Mouse (Mus musculus) hematopoietic stem cell, adult 5-6 weeks (primary cell): Measurements from ENCODE around the gene Pcnp. TPM values are rescaled to one million over a fixed set of nuclear protein-coding genes. Genes with fewer than 3 reads are reported as not detected.
"Not testable (repeated sequence)": the region's sequence is repeated elsewhere in the genome, so short reads cannot be mapped to it uniquely, and the experiment has no call there.

Experiments used
- ATAC-seq, 2 experiments: fragments of 125-278 bp in 1 of 2; replicated peaks in 1 of 2; 2 replicates each; pipeline ENCODE4 v1.8.0; 2016 to 2017; ENCODE audit warnings: inconsistent platforms in 2 of 2, mild to moderate bottlenecking in 2 of 2, moderate number of reproducible peaks in 2 of 2, low read depth in 1 of 2, moderate TSS enrichment in 1 of 2; ENCODE audit not compliant: low FRiP score in 2 of 2, poor library complexity in 2 of 2, severe bottlenecking in 2 of 2, insufficient read depth in 1 of 2, low TSS enrichment in 1 of 2
- total RNA-seq: library from RNA; stranded (forward); fragments of 172-1452, 232-1000 nt; gene quantifications from 2 replicates; pipeline ENCODE4 v1.2.3, GENCODE M21; 2017

The Pcnp gene
- total RNA-seq, 1 experiment from 2014 or later: 153 TPM

DNA sequence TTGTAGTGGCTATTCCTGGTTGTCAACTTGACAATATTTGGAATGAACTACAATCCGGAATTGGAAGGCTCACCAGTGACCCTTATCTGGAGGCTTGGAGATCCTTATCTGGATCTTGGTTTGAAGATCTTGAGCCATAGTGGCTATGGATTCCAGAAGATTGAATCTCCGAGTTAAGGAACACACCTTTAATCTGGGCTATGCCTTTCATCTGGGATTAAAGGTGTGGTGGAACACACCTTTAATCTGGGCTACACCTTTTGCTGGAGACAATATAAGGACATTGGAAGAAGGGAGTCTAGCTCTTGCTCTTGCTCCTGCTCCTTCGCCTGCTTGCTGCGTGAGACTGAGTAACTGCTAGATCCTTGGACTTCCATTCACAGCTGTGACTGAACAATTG lies 18.5 kb upstream of the Pcnp start, which contains the start of gene Senp7:
TSS of gene Senp7 (plus strand) at position 301 of the 400 bp plus-strand sequence.
- not testable (repeated sequence) for ATAC-seq

DNA sequence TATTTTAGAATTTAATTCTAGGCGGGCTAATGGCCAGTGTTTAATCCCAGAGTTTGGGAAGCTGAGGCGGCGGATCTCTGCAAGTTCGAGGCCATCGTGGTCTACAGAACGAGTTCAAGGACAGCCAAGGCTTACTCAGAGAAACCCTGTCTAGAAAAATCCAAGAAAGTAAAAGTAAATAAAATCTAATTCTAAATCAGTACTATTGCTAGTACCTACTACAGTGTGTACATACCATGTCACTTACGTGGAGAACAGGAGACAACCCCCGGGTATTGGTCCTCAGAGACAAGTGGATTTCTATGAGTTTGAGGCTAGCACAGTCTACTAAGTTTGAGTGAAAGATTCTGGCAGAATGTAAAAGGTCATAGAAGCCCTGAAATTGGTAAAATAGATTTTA lies 8.6 kb upstream of the Pcnp start:
- ATAC-seq: no peak

- ATAC-seq: peak; percentile 93 to 99
Observed at GRCm38 (mm10) chr16:56037138-56038010, 7.8 kb upstream of the Pcnp start, which contains the start of gene Trmt10c. Gene Trmt10c (minus strand): TSS chr16:56037819.

DNA sequence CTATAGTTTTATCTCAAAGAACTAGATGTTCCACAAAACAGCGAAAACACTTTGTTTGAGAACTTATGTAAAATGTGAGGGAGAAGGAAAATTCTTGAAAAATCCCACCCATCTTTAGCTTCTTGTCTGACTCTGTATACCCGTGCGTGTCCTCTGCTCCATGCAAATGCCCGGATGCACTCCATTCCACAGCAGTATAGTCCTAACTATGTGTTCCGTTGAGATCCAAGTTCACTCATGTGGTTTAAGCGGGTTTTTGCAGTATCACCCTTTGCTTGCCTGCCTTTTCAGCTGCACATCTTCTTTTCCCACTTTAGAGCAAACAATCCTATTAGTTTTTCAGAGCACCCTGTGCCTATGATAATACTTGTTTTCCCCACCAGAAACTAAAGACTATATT lies 7.0 kb upstream of the Pcnp start:
- ATAC-seq: no peak

GRCm38 (mm10) chr16:56034566-56034965 lies 5.0 kb upstream of the Pcnp start:
- no peak for ATAC-seq

DNA sequence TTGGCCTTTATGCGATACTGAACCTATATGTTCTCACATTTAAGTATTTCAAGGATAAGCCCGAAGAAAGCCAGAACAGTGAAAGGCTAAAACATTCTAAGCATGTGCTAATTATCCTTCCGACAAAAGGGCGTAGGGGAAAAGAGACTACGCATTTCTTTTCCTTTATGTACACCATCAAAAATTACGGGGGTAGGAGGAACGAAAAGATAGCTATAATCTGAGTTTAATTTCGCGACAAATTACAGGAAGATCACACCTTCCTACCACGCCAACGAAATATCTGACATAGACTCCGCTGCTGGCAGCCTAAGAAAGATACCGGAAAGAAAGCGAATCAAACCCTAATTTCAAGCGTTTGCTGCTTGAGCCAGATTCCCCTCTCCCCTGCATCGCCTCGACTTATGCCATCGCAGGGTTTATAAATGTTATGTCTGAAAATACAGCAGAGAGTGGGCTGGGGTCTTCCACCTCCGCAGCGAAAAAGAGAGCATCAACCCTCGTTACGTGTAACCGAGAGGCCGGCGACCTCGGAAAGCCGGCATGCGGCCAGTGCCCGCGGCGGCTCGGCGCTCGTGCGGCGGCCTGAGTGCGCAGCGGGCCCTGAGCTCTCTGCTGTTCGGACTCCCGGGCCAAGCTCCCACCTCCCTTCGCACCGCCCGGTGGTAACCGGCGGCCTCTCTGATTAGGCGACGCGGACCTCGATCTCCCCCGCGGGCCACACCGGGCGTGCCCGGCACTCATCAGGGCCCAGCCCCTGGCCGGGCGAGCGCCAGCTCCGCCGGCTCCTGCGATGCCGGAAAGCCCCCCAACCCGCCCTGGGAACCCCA lies 602 bp downstream of the Pcnp start:
- ATAC-seq: peak; percentile 0 to 28; a peak in 2 of 4 replicates

DNA sequence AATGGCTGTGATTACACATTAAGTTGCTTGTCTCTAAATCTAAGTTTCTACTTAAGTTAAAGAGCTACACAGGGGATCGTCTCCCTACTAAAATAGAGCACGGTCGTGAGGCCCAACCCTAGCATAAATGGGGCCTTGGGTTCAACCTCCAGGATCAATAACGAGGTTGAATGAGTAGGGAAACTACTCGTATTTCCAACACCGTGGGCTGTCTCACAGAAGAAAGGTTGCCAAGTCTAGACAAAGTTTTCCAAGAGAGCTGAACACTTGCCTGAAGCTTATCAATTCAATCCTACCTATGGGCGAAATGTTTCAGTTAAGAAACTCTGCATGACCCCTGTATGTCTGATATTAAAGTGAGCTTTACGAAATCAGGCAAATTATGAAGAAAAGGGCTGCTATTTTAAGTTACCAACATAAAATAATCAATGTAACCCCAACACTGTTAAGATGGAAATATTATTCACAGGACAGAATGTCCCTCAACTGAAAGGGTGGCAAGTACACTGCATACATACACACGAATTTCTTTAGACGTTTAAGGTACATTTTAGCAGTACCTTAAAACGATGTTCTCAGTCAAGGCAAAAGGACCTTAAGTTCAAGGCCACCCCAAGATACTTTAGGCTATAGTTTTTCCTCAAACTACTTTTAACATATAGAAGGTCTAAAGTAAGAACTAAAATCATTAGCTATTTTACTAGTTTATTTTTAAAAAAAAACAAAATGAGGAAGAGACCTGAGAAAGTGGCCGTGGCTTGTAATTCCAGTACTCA lies 1.5 kb downstream of the Pcnp start:
- ATAC-seq: no peak

DNA sequence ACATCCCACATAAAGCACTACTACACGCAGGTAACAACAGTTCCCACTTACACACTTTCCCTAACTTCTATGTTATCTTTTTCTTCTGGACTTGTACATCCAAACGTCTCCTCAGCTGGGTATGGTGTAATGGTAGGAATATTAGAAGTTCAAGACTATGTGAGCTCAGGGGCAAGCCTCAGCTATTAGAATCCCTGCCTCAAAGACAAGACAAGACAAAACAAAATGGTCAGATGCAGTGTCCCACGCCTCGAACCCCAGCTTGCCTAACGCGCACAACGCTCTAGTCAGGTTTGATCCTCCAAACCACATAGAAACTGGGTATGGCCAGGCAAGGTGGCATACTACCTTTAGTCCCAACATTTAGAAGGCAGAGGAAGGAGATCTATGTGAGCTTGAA lies 9.9 kb downstream of the Pcnp start:
- ATAC-seq: no peak

GRCm38 (mm10) chr16:56014076-56014475 lies 15.5 kb downstream of the Pcnp start:
- ATAC-seq: no peak

DNA sequence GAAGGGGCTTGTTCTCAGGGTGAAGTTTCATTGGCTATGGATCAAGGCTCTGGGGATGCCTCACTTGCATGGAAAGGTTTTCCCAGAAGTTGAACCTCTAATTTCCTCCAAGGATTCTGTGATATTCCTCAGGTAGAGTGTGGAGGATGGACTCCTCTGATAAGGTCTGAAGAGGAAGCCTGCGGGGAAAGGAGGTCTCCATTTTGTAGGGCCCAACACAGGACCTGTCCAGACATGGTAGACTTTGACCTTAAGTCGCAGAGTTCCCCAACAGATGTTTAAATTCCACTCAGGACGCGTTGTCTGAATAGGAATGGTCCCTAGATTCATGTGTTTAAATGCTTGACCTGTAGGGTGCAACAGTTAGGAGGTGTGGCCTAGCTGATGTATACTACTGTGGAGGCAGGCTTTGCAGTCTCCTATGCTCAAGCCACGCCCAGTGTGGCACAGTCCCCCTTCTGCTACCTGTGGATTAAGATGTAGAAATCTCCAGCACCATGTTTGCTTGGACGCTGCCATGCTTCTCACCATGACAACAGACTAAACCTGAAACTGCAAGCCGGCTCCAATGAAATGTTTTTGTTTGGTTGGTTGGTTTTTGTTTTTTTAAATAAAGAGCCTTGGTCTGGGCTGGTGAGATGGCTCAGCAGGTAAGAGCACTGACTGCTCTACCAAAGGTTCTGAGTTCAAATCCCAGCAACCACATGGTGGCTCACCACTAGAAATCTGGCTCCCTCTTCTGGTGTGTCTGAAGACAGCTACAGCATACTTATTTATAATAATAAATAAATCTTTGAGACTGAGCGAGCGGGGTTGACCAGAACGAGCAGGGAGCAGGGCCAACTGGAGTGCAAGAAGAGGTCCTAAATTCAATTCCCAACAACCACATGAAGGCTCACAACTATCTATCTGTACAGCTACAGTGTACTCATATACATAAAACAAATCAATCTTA lies 16.5 kb downstream of the Pcnp start:
- ATAC-seq: no peak

- ATAC-seq: no peak
Observed at GRCm38 (mm10) chr16:56008862-56009261, 20.7 kb downstream of the Pcnp start.

GRCm38 (mm10) chr16:56006798-56007197 lies 22.7 kb downstream of the Pcnp start:
- no peak for ATAC-seq

DNA sequence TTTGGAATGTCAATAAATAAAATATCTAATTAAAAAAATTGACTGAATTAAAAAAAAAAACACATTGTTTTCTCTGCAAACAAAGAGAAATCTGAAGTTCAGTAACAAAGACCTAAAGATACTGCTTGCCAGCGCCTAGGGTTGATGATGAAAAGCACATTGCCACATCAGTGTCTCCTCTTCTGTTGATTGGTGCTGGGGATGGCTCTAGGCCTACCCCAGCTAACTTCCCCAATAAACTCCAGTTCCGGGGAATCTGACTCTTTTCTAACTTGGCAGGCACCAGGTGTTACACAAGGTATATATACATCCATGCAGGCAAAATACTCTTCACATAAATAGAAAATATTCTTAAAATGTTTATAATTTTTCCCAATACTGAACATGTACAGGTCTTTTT lies 35.3 kb downstream of the Pcnp start:
- ATAC-seq: peak in 1 of 2 experiments; percentile 59; a peak in 1 of 4 replicates

- peak in 1 of 2 experiments; percentile 52; a peak in 1 of 4 replicates for ATAC-seq
Observed at GRCm38 (mm10) chr16:55990311-55990710, 39.2 kb downstream of the Pcnp start.

DNA sequence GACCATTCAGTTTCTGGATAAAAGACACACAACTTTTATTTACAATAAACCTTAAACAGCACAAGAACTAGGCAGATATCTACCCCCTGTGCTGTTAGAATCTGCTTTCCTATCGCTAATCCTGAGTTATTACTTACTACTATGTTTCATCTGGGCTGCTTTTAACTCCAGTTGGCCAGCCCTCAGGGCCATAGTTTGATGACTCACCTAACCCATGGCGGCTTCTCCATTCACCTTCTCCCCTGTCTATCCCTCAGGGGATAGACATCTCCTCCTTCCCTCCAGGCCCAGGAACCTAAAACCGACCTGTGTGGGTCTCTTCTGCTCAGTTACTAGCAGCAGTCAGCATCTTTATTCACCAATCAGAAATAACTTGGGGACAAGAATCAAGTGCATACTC lies 43.5 kb downstream of the Pcnp start:
- no peak for ATAC-seq

DNA sequence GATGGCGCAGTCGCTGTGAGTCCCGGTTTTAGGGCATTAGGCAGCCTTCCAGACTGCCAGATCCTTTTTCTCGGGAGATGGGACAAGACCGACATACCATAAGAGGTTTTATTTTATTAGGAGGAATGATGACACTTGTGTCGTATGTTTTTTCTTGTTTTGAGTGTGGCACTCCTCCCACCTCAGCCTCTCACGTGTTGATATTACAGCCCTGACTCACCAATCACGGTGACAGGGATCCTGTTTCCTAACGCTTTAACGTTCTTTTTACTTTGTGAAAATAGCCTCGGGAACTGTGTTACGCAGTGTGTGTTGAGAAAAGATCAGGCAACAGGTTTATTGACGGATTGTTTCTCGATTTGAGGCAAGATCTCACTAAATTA lies 54.6 kb downstream of the Pcnp start:
- peak; percentile 53 for ATAC-seq
